Mouse (Mus musculus) cerebellum, postnatal 10 days (tissue): Measurements from ENCODE around the gene Spatc1l.
A peak's percentile ranks its signal among the peaks of the same experiment; 100 is the strongest.

Experiments
- DNase-seq, 2 experiments: peaks; one replicate each; pipeline ENCODE4 v3.0.0; 2021; ENCODE audit warnings: mixed read lengths in 2 of 2

The Spatc1l gene

GRCm38 (mm10) chr10:76561972-76562371, at the start of gene Spatc1l:
TSS of gene Spatc1l (plus strand) at chr10:76562272.
- no peak for DNase-seq

- peak; percentile 90 to 92 for DNase-seq
These were observed 49.0 kb upstream of the Spatc1l start for GRCm38 (mm10) chr10:76512965-76513583.

- no peak for DNase-seq
These were observed 31.1 kb upstream of the Spatc1l start for GRCm38 (mm10) chr10:76530922-76531321.

GRCm38 (mm10) chr10:76531375-76531774, 30.7 kb upstream of the Spatc1l start, which contains the start of gene Lss:
TSS of gene Lss (plus strand) at chr10:76531588.
- DNase-seq, result peak; percentile 99

- DNase-seq, result no peak
These were observed 30.2 kb upstream of the Spatc1l start for GRCm38 (mm10) chr10:76531828-76532227.

- DNase-seq, result no peak
These were observed 26.5 kb upstream of the Spatc1l start for GRCm38 (mm10) chr10:76535526-76535925.

- DNase-seq, result no peak
These were observed 24.5 kb upstream of the Spatc1l start for GRCm38 (mm10) chr10:76537619-76538018.

GRCm38 (mm10) chr10:76541336-76542085, 20.6 kb upstream of the Spatc1l start:
- DNase-seq, result no peak

GRCm38 (mm10) chr10:76542636-76543375, 19.3 kb upstream of the Spatc1l start:
- DNase-seq, result no peak

- no peak for DNase-seq
These were observed 15.5 kb upstream of the Spatc1l start for GRCm38 (mm10) chr10:76546566-76546965.

- DNase-seq, result no peak
These were observed 13.9 kb upstream of the Spatc1l start for GRCm38 (mm10) chr10:76548218-76548617.

- peak; percentile 24 to 36 for DNase-seq
These were observed 11.6 kb upstream of the Spatc1l start for GRCm38 (mm10) chr10:76550458-76550857.

GRCm38 (mm10) chr10:76551556-76551955, 10.5 kb upstream of the Spatc1l start:
- DNase-seq, result no peak

- DNase-seq, result no peak
These were observed 8.0 kb upstream of the Spatc1l start for GRCm38 (mm10) chr10:76554061-76554460.

- DNase-seq, result no peak
These were observed 8.1 kb downstream of the Spatc1l start for GRCm38 (mm10) chr10:76569996-76570685.

GRCm38 (mm10) chr10:76571070-76571469, 9.0 kb downstream of the Spatc1l start:
- no peak for DNase-seq

- no peak for DNase-seq
These were observed 10.1 kb downstream of the Spatc1l start for GRCm38 (mm10) chr10:76572151-76572550.

GRCm38 (mm10) chr10:76575374-76575773, 13.3 kb downstream of the Spatc1l start, which contains the start of gene Ftcd:
TSS of gene Ftcd (plus strand) at chr10:76575648.
- DNase-seq, result no peak

- DNase-seq, result no peak
These were observed 14.8 kb downstream of the Spatc1l start for GRCm38 (mm10) chr10:76576920-76577319.

- DNase-seq, result no peak
These were observed 22.1 kb downstream of the Spatc1l start for GRCm38 (mm10) chr10:76584138-76584537.

GRCm38 (mm10) chr10:76586190-76586589, 24.1 kb downstream of the Spatc1l start:
- no peak for DNase-seq

- no peak for DNase-seq
These were observed 28.1 kb downstream of the Spatc1l start for GRCm38 (mm10) chr10:76590197-76590596.

GRCm38 (mm10) chr10:76596338-76596737, 34.3 kb downstream of the Spatc1l start:
- DNase-seq, result no peak
